Mouse (Mus musculus) myocyte (in vitro differentiated cells): Measurements from ENCODE around the gene Eno1.

ENCODE experiments used
- MAX ChIP-seq: IDR thresholded peaks from one replicate; pipeline ENCODE4 v1.6.1; 2011; ENCODE audit warnings: low read depth, mild to moderate bottlenecking, control low read depth
- POLR2A ChIP-seq: IDR thresholded peaks from one replicate; pipeline ENCODE4 v1.6.1; 2011; ENCODE audit warnings: low read depth, mild to moderate bottlenecking, control low read depth, moderate library complexity; ENCODE audit not compliant: insufficient read length
- SRF ChIP-seq: IDR thresholded peaks from one replicate; pipeline ENCODE4 v1.6.1; 2011; ENCODE audit warnings: low read depth; ENCODE audit not compliant: control insufficient read depth, insufficient read length
- TCF3 ChIP-seq: IDR thresholded peaks from one replicate; pipeline ENCODE4 v1.6.1; 2011; ENCODE audit warnings: low read depth, control low read depth; ENCODE audit not compliant: insufficient read length
- USF1 ChIP-seq: IDR thresholded peaks from one replicate; pipeline ENCODE4 v1.6.1; 2011; ENCODE audit warnings: low read depth, mild to moderate bottlenecking, control low read depth, moderate library complexity

DNA sequence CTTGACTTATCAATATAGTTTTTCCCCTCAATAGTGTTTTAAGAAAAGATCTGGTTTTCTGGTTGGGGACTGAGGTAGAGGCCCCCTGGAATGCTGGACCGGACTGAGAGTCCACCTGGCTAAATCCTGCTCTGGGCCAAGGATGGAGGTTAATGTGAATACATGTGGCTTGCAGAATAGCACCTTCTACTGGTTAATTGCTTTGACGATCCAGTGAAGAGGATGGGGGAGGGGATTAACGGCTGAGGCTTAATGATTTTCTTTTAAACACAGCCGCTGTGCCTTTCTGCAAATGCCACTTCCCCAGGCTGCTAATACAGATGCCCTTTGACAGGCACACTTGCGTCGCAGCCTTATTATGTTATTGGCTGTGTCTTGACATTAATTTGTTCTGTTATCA, 47.5 kb downstream of the Eno1 start:
- no peak for TF ChIP-seq POLR2A
- TF ChIP-seq TCF3: no peak
- no peak for TF ChIP-seq MAX
- TF ChIP-seq SRF: no peak
- TF ChIP-seq USF1: no peak
